Mouse (Mus musculus): Measurements from ENCODE around the gene Hes7.
A peak's percentile ranks its signal among the peaks of the same experiment; 100 is the strongest.

Gene Hes7

DNA sequence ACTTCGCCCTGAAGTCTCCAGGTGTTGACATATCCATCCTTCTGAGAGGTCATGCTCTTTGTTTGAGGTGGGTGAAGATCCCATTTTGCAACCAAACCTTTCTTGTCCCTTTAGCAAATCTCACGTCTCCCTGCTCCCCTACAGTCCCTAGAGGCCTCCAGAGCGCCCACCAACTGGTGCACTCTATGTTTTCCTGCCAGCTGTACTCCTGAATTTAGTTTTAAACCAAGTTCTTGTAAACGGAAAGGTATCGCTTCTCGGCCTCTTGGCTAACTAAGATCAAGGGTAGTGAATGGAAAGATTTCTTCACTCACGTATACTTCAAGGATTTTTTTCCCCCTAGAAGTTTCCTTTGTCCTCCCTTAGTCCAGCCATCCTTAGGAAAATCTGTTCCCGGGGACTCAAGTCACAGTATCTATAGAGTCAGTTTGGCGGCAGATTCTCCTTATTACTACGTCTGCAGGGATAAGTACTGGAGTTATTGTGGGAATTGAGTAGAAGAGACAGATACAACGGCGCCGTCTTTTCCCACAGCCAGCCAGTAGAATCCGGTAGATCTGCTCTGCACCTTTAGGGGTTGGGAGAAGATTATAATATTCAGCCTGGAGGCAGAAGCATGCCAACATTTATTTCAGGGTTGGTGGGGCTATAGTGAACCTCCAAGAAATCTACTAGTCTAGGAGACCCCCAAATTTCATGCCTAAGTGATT, 603 bp upstream of the Hes7 start:
- DNase-seq, result no peak

DNA sequence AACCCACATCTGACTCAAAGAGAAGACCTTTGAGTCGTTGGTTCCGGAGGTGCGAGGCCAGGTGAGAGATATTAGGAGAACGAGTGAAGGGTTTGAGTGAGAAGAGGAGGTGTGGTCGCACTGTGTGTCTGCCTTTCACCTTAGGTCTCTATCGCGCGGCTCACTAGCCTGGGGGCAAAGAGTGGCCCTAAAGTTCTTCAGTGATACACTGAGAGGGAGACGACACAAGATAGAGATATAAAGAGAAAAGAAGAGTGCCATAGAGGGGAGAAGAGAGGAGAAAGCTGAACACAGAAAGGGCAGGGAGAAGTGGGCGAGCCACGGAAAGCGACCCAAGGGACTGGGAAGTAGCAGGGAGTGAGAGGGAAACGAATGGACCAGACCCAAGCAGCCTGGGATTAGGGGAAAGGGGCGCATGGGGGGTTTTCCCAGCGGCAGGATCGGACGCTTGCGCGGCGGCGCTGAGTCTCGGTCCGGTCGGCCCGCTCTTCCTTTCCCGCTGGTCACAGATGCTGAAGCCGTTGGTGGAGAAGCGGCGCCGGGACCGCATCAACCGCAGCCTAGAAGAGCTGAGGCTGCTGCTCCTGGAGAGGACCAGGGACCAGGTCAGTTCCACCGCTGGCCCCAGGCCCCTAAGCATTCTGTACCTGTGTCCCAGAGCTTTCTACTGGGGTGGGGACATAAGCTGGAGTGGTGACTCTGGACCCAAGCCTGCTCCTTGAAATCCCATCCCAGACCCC, 967 bp downstream of the Hes7 start:
- DNase-seq, result peak in 1 of 2 experiments; percentile 32

DNA sequence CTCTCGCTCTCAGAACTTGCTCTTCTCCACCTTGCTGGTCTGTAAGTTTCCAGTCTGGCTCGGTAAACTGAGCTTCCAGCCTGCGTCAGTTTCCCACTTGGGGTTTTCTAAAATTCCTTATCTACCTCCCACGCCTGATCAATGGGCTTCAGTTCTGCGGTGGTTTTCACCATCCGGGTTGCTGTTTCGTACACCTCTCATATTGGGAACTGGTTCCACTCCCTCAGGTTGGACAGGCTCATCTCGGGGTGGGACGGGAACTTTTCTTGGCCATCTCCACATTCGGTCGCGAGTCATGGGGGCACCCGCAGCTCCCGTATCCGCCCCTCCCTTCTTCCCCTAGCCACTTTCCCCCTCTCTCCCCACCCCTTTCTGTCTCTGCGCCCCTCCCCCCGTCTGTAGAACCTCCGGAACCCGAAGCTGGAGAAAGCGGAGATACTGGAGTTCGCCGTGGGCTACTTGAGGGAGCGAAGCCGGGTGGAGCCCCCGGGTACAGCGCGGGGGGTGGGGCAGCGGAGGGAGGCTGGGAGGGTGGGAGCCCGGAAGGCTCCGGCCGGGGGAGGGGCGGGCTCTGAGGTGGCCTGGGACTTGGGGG, 1.6 kb downstream of the Hes7 start:
- DNase-seq, result no peak

DNA sequence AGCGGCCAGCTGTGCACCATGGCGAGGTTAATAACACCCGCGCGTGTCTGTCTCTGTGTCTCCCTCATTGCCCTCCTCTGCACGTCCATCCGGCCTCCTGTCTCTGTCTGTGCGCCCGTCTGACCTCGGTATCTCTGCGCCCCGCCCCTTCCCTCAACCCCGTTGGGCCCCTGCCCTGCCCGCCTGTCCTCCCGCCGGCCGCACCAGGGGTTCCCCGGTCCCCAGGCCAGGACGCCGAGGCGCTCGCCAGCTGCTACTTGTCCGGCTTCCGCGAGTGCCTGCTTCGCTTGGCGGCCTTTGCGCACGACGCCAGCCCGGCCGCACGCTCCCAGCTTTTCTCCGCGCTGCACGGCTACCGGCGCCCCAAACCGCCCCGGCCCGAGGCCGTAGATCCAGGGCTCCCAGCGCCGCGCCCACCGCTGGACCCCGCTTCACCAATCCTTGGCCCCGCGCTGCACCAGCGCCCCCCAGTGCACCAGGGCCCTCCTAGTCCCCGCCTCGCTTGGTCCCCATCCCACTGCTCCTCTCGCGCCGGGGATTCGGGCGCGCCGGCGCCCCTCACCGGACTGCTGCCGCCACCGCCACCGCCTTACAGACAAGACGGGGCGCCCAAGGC, 2.2 kb downstream of the Hes7 start, which contains the start of gene 9130213A22Rik:
Gene 9130213A22Rik, minus strand, starts transcription at position 254 of the 616 bp plus-strand sequence.
- DNase-seq, result peak; percentile 77 to 85

- DNase-seq, result peak; percentile 79 to 85
These were observed 3.0 kb downstream of the Hes7 start for GRCm38 (mm10) chr11:69123056-69123692.

- peak; percentile 67 to 79 for DNase-seq
These were observed 3.7 kb downstream of the Hes7 start for GRCm38 (mm10) chr11:69123693-69124497.

DNA sequence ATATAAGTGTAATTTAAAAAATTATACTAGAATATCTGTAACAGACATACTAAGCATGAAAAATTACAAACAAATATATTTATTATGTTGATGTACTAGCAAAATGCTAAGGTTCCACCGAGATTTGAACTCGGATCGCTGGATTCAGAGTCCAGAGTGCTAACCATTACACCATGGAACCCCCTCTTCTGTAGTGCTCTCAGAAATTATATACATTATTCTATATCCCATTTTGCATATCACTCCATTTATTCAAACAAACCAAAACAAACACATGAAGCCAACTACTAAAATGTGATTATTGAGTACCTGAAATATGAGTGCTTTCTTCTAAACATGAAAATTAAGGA, 4.3 kb downstream of the Hes7 start:
- peak in 1 of 2 experiments; percentile 62 for DNase-seq

- peak; percentile 71 to 75 for DNase-seq
These were observed 5.0 kb downstream of the Hes7 start for GRCm38 (mm10) chr11:69125041-69125851.

GRCm38 (mm10) chr11:69125852-69125918, 5.5 kb downstream of the Hes7 start, which contains the start of gene Aloxe3:
TSS of gene Aloxe3 (plus strand) at chr11:69125896.
- DNase-seq, result no peak

- peak in 1 of 2 experiments; percentile 34 for DNase-seq
These were observed 5.9 kb downstream of the Hes7 start for GRCm38 (mm10) chr11:69125919-69126705.

GRCm38 (mm10) chr11:69126706-69127095, 6.5 kb downstream of the Hes7 start:
- DNase-seq, result no peak

DNA sequence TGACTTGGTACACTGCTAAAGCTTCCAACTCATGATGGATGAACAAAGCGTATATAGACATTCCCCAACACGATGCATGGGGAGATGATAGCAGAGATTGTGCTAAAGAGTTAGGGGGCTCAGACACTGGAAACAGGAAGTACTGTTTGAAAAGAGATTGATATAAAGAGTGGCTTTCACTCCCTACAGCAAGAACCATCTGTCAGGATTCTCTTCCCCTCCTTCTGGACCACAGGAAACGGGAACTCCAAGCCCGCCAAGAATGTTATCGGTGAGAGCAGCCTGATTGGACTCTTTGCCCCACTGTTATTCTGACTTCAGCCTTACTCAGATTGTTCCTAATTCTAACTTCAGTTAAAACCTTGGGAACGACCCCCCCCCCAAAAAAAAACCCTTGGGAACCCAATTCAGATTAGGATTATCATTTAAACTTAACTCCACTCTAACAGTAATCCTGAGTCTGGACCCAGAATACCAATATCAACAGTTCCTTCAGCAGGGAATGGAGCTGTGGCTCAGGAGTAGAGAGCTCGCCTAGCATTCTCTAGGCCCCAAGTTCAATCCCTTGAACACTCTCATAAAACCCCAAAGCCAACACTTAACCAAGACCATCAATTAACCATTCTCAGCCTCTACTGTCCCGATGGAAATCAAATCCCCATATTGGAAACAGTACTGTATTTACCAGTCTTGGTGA, 8.4 kb downstream of the Hes7 start:
- DNase-seq, result no peak

GRCm38 (mm10) chr11:69133566-69133922, 13.3 kb downstream of the Hes7 start:
- DNase-seq, result no peak

DNA sequence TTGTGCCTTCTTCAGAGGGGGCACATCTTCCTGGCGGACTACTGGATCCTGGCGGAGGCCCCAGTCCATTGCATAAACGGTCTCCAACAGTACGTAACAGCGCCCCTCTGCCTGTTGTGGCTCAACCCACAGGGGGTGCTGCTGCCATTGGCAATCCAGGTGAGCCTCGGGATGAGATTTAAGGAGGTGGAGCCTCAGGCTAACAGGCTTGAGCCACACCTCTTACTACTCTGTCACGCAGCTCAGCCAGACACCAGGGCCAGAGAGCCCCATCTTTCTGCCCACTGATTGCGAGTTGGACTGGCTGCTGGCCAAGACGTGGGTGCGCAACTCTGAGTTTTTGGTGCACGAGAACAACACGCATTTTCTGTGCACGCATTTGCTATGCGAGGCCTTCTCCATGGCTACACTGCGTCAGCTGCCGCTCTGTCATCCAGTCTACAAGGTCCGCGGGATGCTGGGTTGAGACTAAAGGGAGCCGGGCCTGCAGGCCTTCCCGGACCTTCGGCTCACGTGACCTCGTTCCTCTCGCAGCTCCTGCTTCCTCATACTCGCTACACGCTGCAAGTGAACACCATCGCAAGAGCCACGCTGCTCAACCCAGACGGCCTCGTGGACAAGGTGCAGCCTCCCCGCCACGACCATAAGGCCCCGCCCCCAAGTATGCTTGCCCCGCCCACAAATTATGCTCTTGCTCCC, 13.9 kb downstream of the Hes7 start:
- DNase-seq, result peak in 1 of 2 experiments; percentile 42

DNA sequence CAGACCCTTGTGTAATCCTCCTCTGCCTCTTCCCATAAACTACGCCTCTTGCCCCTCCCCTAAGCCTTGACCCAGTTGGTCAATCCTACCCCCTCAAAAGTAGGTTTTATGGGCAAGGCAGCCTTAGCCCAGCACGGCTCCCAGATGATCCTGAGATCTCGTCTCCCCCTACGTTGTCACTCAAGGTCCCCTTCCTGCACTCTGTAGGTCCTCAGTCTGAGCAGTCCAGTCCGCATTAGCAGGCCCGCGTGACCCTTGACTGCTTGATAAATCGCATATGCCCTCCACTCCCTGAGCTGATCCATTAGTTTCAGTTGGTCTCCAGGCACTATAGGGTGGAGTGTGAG, 14.4 kb downstream of the Hes7 start:
- DNase-seq, result no peak

GRCm38 (mm10) chr11:69135361-69135760, 15.2 kb downstream of the Hes7 start:
- no peak for DNase-seq

GRCm38 (mm10) chr11:69147546-69147945, 27.3 kb downstream of the Hes7 start:
- no peak for DNase-seq

- no peak for DNase-seq
These were observed 28.3 kb downstream of the Hes7 start for GRCm38 (mm10) chr11:69148451-69148960.

DNA sequence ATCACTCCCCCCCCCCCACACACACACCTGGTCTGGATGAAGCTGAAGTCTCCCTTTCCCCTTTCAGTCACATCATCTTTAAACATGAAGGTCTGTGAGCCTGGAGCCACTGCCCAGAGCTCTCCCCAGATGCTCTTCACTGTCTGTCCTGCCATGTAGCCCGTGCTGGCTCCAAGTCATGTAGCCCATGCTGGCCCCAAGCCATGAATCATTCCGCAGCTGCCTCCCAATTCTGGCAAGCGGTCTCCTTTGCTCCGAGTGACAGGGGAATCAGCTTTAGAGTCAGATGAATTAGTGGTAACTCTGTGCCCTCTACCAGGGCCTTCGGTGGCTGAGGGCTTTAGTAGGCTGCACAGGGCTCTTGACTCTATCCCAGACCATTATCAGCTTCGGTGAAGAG, 29.5 kb downstream of the Hes7 start:
- no peak for DNase-seq

DNA sequence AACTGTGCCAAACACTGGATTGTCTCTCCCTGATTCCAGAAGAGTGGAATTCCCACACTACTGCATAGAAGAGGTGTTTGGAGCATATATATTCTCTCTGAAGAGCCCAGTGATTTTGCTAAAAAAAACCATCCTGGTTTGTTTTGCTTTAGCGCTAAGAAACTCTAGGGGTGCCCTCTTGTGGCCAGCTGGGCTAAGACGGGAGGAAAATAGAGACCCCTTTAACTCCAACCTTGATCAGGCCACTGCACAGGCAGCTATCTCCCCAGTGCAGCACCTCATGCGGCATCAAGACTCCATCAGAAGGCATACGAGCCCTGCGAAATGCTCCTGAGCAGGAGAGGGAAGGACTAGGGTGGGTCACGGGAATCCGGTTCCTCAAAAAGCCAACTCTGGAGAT, 30.2 kb downstream of the Hes7 start:
- peak; percentile 25 to 68 for DNase-seq
